Mouse (Mus musculus) ES-Bruce4 (cell line): ENCODE measurements around the gene Dand5. TPM values are rescaled to one million over a fixed set of nuclear protein-coding genes. Genes with fewer than 3 reads are reported as not detected.
A peak's percentile ranks its signal among the peaks of the same experiment; 100 is the strongest.

Experiments used
- H3K27ac ChIP-seq: 2 replicates; pipeline ENCODE4 v1.5.1; 2012; ENCODE audit warnings: low read length, inconsistent platforms; ENCODE audit not compliant: insufficient read depth
- H3K27me3 ChIP-seq: 2 replicates; pipeline ENCODE4 v1.6.1; 2012; ENCODE audit warnings: mild to moderate bottlenecking, low read length, inconsistent platforms; ENCODE audit not compliant: control insufficient read depth, poor library complexity, insufficient read depth, severe bottlenecking
- H3K36me3 ChIP-seq: 2 replicates; pipeline ENCODE4 v1.6.1; 2012; ENCODE audit warnings: inconsistent platforms, mild to moderate bottlenecking, low read length, moderate library complexity; ENCODE audit not compliant: control insufficient read depth, poor library complexity, insufficient read depth, severe bottlenecking
- H3K4me1 ChIP-seq: one replicate; pipeline ENCODE4 v1.8.1; 2011; ENCODE audit warnings: low read length; ENCODE audit not compliant: control insufficient read depth, insufficient read depth
- H3K4me3 ChIP-seq: 2 replicates; pipeline ENCODE4 v1.5.1; 2011; ENCODE audit warnings: low read depth, mild to moderate bottlenecking, low read length
- H3K9ac ChIP-seq: 2 replicates; pipeline ENCODE4 v1.6.1; 2012; ENCODE audit warnings: low read depth, mild to moderate bottlenecking, inconsistent platforms; ENCODE audit not compliant: poor library complexity, severe bottlenecking
- H3K9me3 ChIP-seq: replicated peaks from 2 replicates; pipeline ENCODE4 v1.6.1; 2012; ENCODE audit warnings: mild to moderate bottlenecking, low read length, inconsistent platforms; ENCODE audit not compliant: control insufficient read depth, poor library complexity, insufficient read depth, severe bottlenecking
- CTCF ChIP-seq: IDR thresholded peaks from one replicate; pipeline ENCODE4 v1.8.1; 2011; ENCODE audit warnings: low read depth, low read length
- EP300 ChIP-seq: IDR thresholded peaks from 2 replicates; pipeline ENCODE4 v1.6.1; 2011; ENCODE audit warnings: low read depth, low read length; ENCODE audit not compliant: insufficient read depth
- POLR2A ChIP-seq: IDR thresholded peaks from one replicate; pipeline ENCODE4 v1.8.1; 2011; ENCODE audit warnings: low read length; ENCODE audit not compliant: insufficient read depth
- polyA plus RNA-seq: library from polyadenylated mRNA; stranded (reverse); fragments of >200 nt; gene quantifications from 2 replicates; pipeline ENCODE4 v1.2.4, GENCODE M21; 2011; ENCODE audit warnings: low read depth; ENCODE audit not compliant: missing spikeins, insufficient read depth, insufficient read length

Gene Dand5
- polyA plus RNA-seq, 1 experiment: 2.5 TPM

- Histone ChIP-seq H3K9me3 (no peaks in the 10 kb centered on the region), H3K36me3 (no peaks in the 10 kb centered on the region), H3K27me3 (peaks cover 17% of the 10 kb centered on the region), H3K4me1 (no peaks in the 10 kb centered on the region), H3K4me3 (no peak overlapping the region), H3K27ac (no peak overlapping the region), H3K9ac (no peak overlapping the region)
- TF ChIP-seq EP300 (no peak), CTCF (no peak)
Observed at GRCm38 (mm10) chr8:84788896-84789295, 33.7 kb downstream of the Dand5 start.

GRCm38 (mm10) chr8:84787523-84788302 lies 34.9 kb downstream of the Dand5 start:
- Histone ChIP-seq H3K4me3 (no peak overlapping the region), H3K9ac (no peak overlapping the region), H3K27me3 (peaks cover 26% of the 10 kb centered on the region), H3K36me3 (no peaks in the 10 kb centered on the region), H3K4me1 (no peaks in the 10 kb centered on the region), H3K27ac (no peak overlapping the region), H3K9me3 (no peaks in the 10 kb centered on the region)
- TF ChIP-seq CTCF (no peak), EP300 (no peak), POLR2A (no peak)

GRCm38 (mm10) chr8:84786801-84787467 lies 35.7 kb downstream of the Dand5 start:
- no peak overlapping the region for H3K27ac ChIP-seq
- H3K4me3 ChIP-seq: no peak overlapping the region
- TF ChIP-seq POLR2A: no peak
- TF ChIP-seq EP300: no peak
- no peak for TF ChIP-seq CTCF
- H3K36me3 ChIP-seq: no peaks in the 10 kb centered on the region
- no peaks in the 10 kb centered on the region for H3K9me3 ChIP-seq
- no peaks in the 10 kb centered on the region for H3K4me1 ChIP-seq
- H3K9ac ChIP-seq: no peak overlapping the region
- H3K27me3 ChIP-seq: peaks cover 32% of the 10 kb centered on the region

GRCm38 (mm10) chr8:84785756-84786677 lies 36.6 kb downstream of the Dand5 start:
- Histone ChIP-seq H3K4me1 (no peaks in the 10 kb centered on the region), H3K27me3 (peaks cover 38% of the 10 kb centered on the region), H3K9ac (peak overlapping the region; percentile 4; the same call in 1 of the 2 replicates), H3K9me3 (no peaks in the 10 kb centered on the region), H3K4me3 (peak overlapping the region; percentile 53), H3K36me3 (no peaks in the 10 kb centered on the region), H3K27ac (no peak overlapping the region)
- TF ChIP-seq POLR2A (no peak), CTCF (no peak), EP300 (no peak)

GRCm38 (mm10) chr8:84785506-84785755 lies 37.2 kb downstream of the Dand5 start:
- H3K4me3 ChIP-seq: peak overlapping the region; percentile 53
- H3K27ac ChIP-seq: no peak overlapping the region
- no peaks in the 10 kb centered on the region for H3K36me3 ChIP-seq
- no peaks in the 10 kb centered on the region for H3K4me1 ChIP-seq
- H3K9me3 ChIP-seq: no peaks in the 10 kb centered on the region
- TF ChIP-seq CTCF: no peak
- TF ChIP-seq POLR2A: no peak
- no peak for TF ChIP-seq EP300
- 0 out of 2 replicates have a peak overlapping the region, but pooled peaks have one; percentile 4 for H3K9ac ChIP-seq
- peaks cover 41% of the 10 kb centered on the region for H3K27me3 ChIP-seq
